Mouse (Mus musculus): ENCODE results near the gene 4930467E23Rik.
"Not testable (repeated sequence)": the region's sequence is repeated elsewhere in the genome, so short reads cannot be mapped to it uniquely, and the experiment has no call there.

DNA sequence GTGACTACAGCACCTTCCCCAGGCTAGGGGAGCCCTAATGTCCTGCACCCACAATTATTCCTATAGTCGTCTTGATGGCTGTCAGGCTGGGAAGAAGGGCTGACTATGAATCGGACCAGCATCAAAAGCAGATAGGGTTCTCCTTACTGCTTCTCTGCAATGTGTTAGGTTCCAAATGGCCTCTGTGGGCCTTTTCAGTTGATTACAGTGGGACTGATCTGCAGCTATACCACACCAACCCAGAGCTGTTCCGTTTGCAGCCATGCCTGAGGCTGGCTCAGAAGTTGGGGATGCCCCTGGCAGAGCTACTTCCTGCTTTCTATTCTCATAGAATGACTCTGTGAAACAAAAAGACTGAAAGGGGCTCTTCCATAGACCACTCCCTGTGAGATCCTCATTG, 53.4 kb downstream of the 4930467E23Rik start:
- not testable (repeated sequence) for TF ChIP-seq MAFK (IDR thresholded peaks at IDR 0.05; ENCODE audit: insufficient read depth, low read depth, low read length); ZC3H11A (IDR thresholded peaks at IDR 0.05; ENCODE audit: borderline replicate concordance, low read depth, low read length); ZNF384 (IDR thresholded peaks at IDR 0.05; ENCODE audit: low read depth, low read length)
